Mouse (Mus musculus) midbrain, embryonic 11.5 days (tissue): ENCODE data around the gene Csn2. TPM values are rescaled to one million over a fixed set of nuclear protein-coding genes. Genes with fewer than 3 reads are reported as not detected.

Experiments used
- ATAC-seq: fragments of 200-750 bp; cut with Nextera tagmentation; 2 replicates; pipeline ENCODE4 v1.8.0; 2017; ENCODE audit warnings: moderate TSS enrichment, moderate library complexity; ENCODE audit not compliant: low FRiP score
- DNase-seq: peaks from one replicate; pipeline ENCODE4 v3.0.0; 2015; ENCODE audit warnings: low spot score; ENCODE audit errors: missing footprints
- H3K27ac ChIP-seq: fragments of 300-500 bp; sonication (generic); 2 replicates; pipeline ENCODE4 v1.5.1; 2014; ENCODE audit warnings: low read depth, low read length
- H3K27me3 ChIP-seq: fragments of 300-500 bp; sonication (generic); 2 replicates; pipeline ENCODE4 v1.6.1; 2014; ENCODE audit warnings: mild to moderate bottlenecking, low read length, moderate library complexity, mixed read lengths; ENCODE audit not compliant: control insufficient read depth, insufficient read depth
- H3K36me3 ChIP-seq: fragments of 300-500 bp; sonication (generic); 2 replicates; pipeline ENCODE4 v1.6.1; 2014; ENCODE audit warnings: mild to moderate bottlenecking, low read length, moderate library complexity, mixed read lengths; ENCODE audit not compliant: control insufficient read depth, insufficient read depth
- H3K4me1 ChIP-seq: fragments of 300-500 bp; sonication (generic); 2 replicates; pipeline ENCODE4 v1.6.1; 2014; ENCODE audit warnings: low read length; ENCODE audit not compliant: control insufficient read depth, insufficient read depth
- H3K4me2 ChIP-seq: fragments of 300-500 bp; sonication (generic); 2 replicates; pipeline ENCODE4 v1.6.1; 2014; ENCODE audit warnings: mild to moderate bottlenecking, moderate library complexity
- H3K4me3 ChIP-seq: fragments of 300-500 bp; sonication (generic); 2 replicates; pipeline ENCODE4 v1.5.1; 2014; ENCODE audit warnings: low read depth, low read length
- H3K9ac ChIP-seq: fragments of 300-500 bp; sonication (generic); 2 replicates; pipeline ENCODE4 v1.6.1; 2014; ENCODE audit warnings: low read length
- H3K9me3 ChIP-seq: fragments of 300-500 bp; sonication (generic); 2 replicates; pipeline ENCODE4 v1.6.1; 2016; ENCODE audit warnings: low read length; ENCODE audit not compliant: control insufficient read depth
- WGBS: fragments of 180-500 bp; shearing (Covaris S2); extraction: QIAGEN DNeasy Blood & Tissue Kit; methylation state at CpG from one replicate; pipeline ENCODE4 v1.1.7; 2014; 5-methylcytosine and 5-hydroxymethylcytosine counted together
- polyA plus RNA-seq: library from polyadenylated mRNA; unstranded; fragments of >200 nt; fragmentation: Nextera tagmentation; extraction: Ambion mirVana; gene quantifications from 2 replicates; pipeline ENCODE4 v1.2.1, GENCODE M21; 2014

Csn2 gene
- polyA plus RNA-seq = not detected in 2 replicates

DNA sequence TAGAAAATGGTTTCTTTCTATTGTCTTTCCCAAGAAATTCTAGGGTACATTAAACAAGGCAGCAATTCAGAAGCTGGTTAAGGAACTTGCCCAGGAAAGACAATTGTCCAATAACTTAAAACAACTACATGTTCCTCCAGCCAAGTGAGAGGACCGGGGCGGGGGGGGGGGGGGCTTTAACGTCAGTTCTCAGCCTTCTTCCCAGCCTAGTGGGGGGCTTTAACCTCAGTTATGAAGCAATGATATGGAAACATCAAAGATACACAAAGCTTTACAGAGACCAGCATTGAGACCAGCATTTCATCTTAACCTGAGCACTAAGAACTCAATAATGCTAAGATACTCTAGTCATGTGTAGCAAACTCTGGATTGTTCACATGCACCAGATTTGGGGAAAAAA, at the start of gene Csn2:
Gene Csn2, minus strand, starts transcription at position 101 of the 400 bp plus-strand sequence.
- H3K27ac ChIP-seq = no peak within 1 kb of the TSS
- no peak for DNase-seq
- no peaks in the 10 kb centered on the region for H3K36me3 ChIP-seq
- no peak within 1 kb of the TSS for H3K4me2 ChIP-seq
- no peaks in the 10 kb centered on the region for H3K4me1 ChIP-seq
- ATAC-seq = no peak
- no peaks in the 10 kb centered on the region for H3K27me3 ChIP-seq
- no peak within 1 kb of the TSS for H3K4me3 ChIP-seq
- WGBS = 69% methylated on average over 3 of the region's 3 CpGs
- H3K9me3 ChIP-seq = no peaks in the 10 kb centered on the region
- no peak within 1 kb of the TSS for H3K9ac ChIP-seq

DNA sequence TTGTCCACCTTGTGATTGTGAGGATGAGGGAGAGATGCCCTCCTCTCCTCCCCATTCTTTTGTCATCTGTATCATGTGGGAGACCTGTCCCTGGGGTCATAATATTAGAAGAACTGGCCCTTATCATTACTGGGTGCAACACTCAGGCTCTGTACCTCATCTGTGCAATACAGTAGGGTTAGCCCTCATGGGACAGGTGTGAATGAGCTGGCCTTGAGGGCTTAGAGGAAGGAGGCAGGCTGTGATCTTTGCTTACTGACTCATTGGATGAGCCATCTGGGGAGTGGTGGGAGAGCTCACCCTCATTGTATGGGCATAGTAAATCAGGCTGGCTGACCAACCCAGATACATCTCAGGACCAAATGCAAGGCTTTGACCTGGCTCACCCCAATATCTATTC, 35.4 kb upstream of the Csn2 start:
- no peak for ATAC-seq
- Histone ChIP-seq H3K27ac (no peak overlapping the region), H3K27me3 (no peaks in the 10 kb centered on the region), H3K9ac (no peak overlapping the region), H3K9me3 (no peaks in the 10 kb centered on the region), H3K4me1 (no peaks in the 10 kb centered on the region), H3K36me3 (no peaks in the 10 kb centered on the region), H3K4me3 (no peak overlapping the region), H3K4me2 (no peak overlapping the region)
- DNase-seq = no peak

DNA sequence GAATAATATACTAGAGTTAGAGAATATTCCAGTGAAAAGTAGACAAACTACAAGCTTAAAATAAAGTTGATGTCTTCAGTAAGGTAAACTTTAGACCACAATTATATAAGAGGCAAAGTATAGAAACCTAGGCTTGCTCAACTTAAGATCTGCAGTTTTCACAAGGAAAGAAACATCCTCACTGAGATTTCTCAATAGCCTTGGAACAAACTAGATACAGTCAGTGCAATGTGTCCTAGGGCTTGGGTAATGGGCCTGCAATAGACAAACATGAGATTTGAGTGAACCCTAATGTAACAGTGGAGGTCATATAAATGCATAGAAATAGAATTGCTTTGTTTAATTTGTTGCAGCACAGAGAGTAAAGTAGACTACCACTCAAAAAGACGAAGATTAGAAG, 6.5 kb upstream of the Csn2 start:
- H3K27me3 ChIP-seq = no peaks in the 10 kb centered on the region
- DNase-seq (no peak), ATAC-seq (no peak)
- H3K9me3 ChIP-seq = no peaks in the 10 kb centered on the region
- no peak overlapping the region for H3K9ac ChIP-seq
- no peak overlapping the region for H3K4me3 ChIP-seq
- WGBS = 67% methylated on average over 1 of the region's 1 CpGs
- no peaks in the 10 kb centered on the region for H3K36me3 ChIP-seq
- no peak overlapping the region for H3K27ac ChIP-seq
- no peak overlapping the region for H3K4me2 ChIP-seq
- H3K4me1 ChIP-seq = no peaks in the 10 kb centered on the region

DNA sequence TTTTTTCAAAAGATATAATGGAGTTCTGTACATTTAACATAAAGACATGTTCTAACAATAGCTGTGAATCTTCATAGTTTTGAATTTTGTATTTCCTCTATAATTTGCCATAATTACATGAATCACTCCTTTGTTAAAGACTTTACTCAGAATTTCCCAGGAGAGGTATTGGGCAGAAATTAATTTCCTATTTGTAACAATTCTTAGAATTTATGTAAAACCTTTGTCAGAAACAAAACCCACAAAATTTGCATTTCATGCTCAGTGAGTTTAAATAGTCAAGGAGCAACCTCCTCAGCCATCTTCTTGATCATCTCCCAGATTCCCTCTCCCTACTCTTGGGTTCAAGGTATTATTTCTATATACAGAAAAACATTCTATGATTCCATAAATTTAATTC, 33.5 kb downstream of the Csn2 start, which contains the start of gene Csn1s1:
Gene Csn1s1, plus strand, starts transcription at position 301 of the 400 bp plus-strand sequence.
- Histone ChIP-seq H3K27me3 (no peaks in the 10 kb centered on the region), H3K9me3 (no peaks in the 10 kb centered on the region), H3K4me3 (no peak within 1 kb of the TSS), H3K9ac (no peak within 1 kb of the TSS), H3K4me2 (no peak within 1 kb of the TSS), H3K36me3 (no peaks in the 10 kb centered on the region), H3K4me1 (no peaks in the 10 kb centered on the region), H3K27ac (no peak within 1 kb of the TSS)
- DNase-seq = no peak
- no peak for ATAC-seq

DNA sequence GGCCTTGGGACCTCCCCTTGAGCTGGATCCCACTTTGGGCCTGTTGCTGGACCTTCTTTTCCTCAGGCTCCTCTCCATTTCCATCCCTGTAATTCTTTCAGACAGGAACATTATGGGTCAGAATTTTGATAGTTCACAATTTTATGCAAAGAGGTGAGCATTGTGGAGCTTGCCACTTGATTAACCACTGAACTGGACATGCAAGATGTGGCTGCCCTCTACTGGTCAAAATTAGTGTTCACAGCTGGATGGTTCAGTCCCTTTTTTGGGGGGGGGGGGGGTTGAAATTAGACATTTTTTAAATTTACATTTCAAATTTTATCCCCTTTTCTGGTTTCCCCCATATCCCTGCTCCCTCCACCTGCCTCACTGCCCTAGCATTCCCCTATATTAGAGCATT, 56.6 kb downstream of the Csn2 start:
- Histone ChIP-seq H3K9ac (no peak overlapping the region), H3K4me1 (no peaks in the 10 kb centered on the region), H3K4me2 (no peak overlapping the region), H3K27me3 (no peaks in the 10 kb centered on the region), H3K27ac (no peak overlapping the region), H3K9me3 (no peaks in the 10 kb centered on the region), H3K36me3 (no peaks in the 10 kb centered on the region), H3K4me3 (no peak overlapping the region)
- ATAC-seq (no peak), DNase-seq (no peak)

Other genes with a start within 250 kb of the Csn2 start
- not detected in 2 replicates for gene Ugt2a2, start 217.4 kb downstream of the Csn2 start, polyA plus RNA-seq
- not detected in 2 replicates for gene Gm43638, start 212.8 kb downstream of the Csn2 start, polyA plus RNA-seq
- not detected in 2 replicates for gene Ugt2a1, start 208.8 kb downstream of the Csn2 start, polyA plus RNA-seq
- gene Sult1b1, start 161.4 kb downstream of the Csn2 start, polyA plus RNA-seq = not detected in 2 replicates
- not detected in 2 replicates for gene Sult1d1, start 130.6 kb downstream of the Csn2 start, polyA plus RNA-seq
- not detected in 2 replicates for gene Sult1e1, start 108.0 kb downstream of the Csn2 start, polyA plus RNA-seq
- gene Csn1s1, start 33.4 kb downstream of the Csn2 start, polyA plus RNA-seq = not detected in 2 replicates
- not detected in 2 replicates for gene Csn1s2a, start 74.9 kb upstream of the Csn2 start, polyA plus RNA-seq
- gene Csn1s2b, start 108.5 kb upstream of the Csn2 start, polyA plus RNA-seq = not detected in 2 replicates
- gene Prr27, start 126.1 kb upstream of the Csn2 start, polyA plus RNA-seq = not detected in 2 replicates
- gene Odam, start 185.4 kb upstream of the Csn2 start, polyA plus RNA-seq = not detected in 2 replicates
- 0.23 and 0.33 TPM in 2 replicates for gene Csn3, start 225.9 kb upstream of the Csn2 start, polyA plus RNA-seq